Mouse (Mus musculus): ENCODE data around the gene Gsto2. TPM values are rescaled to one million over a fixed set of nuclear protein-coding genes. Genes with fewer than 3 reads are reported as not detected.

Gene Gsto2
- not detected for total RNA-seq (2023)

GRCm38 (mm10) chr19:47865353-47865947, at the start of gene Gsto2:
Gsto2 (plus strand) TSS chr19:47865534.

DNA sequence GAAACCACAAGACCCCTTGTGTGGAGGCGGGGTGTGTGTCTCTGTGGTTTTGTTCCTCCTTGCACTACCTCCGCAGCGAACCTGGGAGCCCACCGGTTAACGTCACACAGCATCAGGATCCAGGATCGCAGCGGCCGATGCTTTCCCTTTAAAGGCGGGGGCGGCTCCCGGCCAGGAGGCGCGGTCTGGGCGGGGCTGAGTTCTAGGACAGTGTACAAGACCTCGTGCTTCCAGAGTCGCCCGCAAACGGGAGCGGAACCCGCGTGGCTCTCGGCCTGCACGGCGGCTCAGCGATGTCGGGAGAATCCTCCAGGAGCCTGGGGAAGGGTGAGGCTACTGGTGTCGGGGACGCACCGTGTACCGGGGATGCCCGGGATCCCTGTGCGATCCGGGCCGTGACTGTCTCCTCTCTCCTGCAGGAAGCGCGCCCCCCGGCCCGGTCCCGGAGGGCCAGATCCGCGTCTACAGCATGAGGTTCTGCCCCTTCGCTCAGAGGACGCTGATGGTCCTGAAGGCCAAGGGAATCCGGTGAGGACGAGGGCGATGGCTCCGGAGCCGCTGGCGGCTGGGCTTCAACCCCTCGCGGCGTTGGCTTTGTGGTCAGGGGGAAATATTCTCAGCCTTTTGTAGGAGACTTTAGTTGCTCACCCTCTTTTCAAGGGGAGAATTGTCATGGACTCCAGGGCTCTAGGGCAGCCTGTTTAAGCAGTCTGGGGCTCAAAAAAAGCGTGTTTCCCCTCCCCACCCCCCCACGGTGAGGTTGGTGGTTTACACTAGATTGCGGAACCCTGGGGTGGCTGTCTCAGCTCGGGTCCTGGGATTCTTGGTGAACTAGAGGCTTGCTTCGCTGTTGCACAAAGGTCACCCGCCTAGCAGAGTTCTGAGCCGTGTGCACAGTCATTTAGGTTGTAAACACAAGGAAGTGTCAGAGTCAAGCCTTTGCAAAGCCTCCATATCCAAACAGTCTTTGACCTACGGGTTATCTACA, 10.2 kb upstream of the Gsto2 start, which contains the start of gene Gsto1:
TSS of gene Gsto1 (plus strand) at position 175 of the 988 bp plus-strand sequence.

DNA sequence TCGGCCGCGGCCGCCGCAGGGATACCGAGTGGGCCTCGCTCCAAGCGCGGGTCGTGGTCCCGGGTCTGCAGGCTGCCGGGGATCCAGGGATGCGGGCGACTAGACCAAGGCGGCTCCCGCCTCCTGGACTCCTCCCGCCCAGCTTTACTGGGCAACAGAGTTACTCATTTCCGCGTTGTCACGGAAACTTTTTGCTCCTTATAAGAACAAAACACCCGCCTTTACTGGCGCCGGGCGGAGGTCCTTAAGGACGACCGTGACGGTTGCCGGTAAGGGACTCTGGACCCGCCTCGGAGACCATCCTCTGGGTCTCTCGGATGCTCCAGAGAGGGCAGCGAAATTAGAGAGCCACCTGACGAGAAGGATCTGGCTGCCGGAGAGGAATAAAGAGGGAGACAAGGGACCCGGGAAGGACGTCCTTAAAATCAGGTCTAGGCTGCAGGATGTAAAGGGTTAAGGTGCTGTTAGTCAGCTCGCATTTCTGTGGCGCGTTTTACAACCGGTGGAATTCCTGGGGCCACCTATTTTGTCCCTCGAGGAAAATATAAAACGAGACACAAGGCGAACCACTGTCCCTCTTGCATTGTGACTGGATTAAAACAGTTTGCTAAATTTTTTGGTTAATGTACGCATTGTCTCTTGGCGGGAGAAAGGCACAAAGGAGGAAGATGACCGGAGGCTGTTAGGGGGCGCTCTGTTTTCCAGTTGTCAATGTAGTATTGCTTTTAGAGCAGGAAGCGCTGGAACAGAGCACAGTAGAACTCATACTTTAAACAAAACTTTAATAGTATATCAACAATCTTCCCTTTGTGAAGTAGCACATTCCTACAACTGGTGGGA, 54.0 kb downstream of the Gsto2 start, which contains the start of the genes Cfap43 and Itprip:
TSS of gene Cfap43 (minus strand) at position 162 of the 840 bp plus-strand sequence.
TSS of gene Itprip (minus strand) at position 174 of the 840 bp plus-strand sequence.

Other genes starting within 250 kb of the Gsto2 start
- not detected for gene Col17a1, start 173.4 kb upstream of the Gsto2 start, total RNA-seq (2023)
- gene Sfr1, start 133.9 kb upstream of the Gsto2 start, total RNA-seq (2023) = 10 to 100 TPM; 71.4 to 72.0 TPM
- 10 to 100 TPM; 18.6 to 18.7 TPM for gene Gsto1, start 10.6 kb upstream of the Gsto2 start, total RNA-seq (2023)
- gene Cfap43, start 53.8 kb downstream of the Gsto2 start, total RNA-seq (2023) = under 1 TPM in 1 of 2 experiments, not detected in 1; 0.29 TPM
- 10 to 100 TPM; 89.4 to 97.3 TPM for gene Itprip, start 53.8 kb downstream of the Gsto2 start, total RNA-seq (2023)
- gene Cfap58, start 72.1 kb downstream of the Gsto2 start, total RNA-seq (2023) = not detected

Measured in T-cell, adult 66 days (primary cell).